Mouse (Mus musculus): ENCODE data around the gene Scn4a. TPM values are rescaled to one million over a fixed set of nuclear protein-coding genes. Genes with fewer than 3 reads are reported as not detected.

The Scn4a gene
- polyA plus RNA-seq, 1 experiment, result 1.1 TPM

- Histone ChIP-seq H3K36me3 (ENCODE audit: control insufficient read depth, insufficient read depth, low read length) (no peaks in the 10 kb centered on the region), H3K27ac (ENCODE audit: control insufficient read depth, insufficient read depth, low read depth, low read length) (no peak overlapping the region), H3K4me3 (ENCODE audit: control insufficient read depth, low read depth, low read length) (no peak overlapping the region), H3K4me1 (ENCODE audit: control insufficient read depth, insufficient read depth, low read length) (no peaks in the 10 kb centered on the region; the same call in 1 of the 2 replicates), H3K27me3 (ENCODE audit: control insufficient read depth, insufficient read depth, low read length) (no peaks in the 10 kb centered on the region)
- TF ChIP-seq CTCF (IDR thresholded peaks at IDR 0.05; ENCODE audit: control insufficient read depth, insufficient read depth, insufficient replicate concordance, low read depth, low read length) (no peak), POLR2A (IDR thresholded peaks at IDR 0.05; ENCODE audit: control insufficient read depth, low read depth, low read length) (no peak)
Measured at GRCm38 (mm10) chr11:106359350-106359749, 6.3 kb upstream of the Scn4a start.

- TF ChIP-seq POLR2A (IDR thresholded peaks at IDR 0.05; ENCODE audit: control insufficient read depth, low read depth, low read length), result no peak
- Histone ChIP-seq H3K27me3 (ENCODE audit: control insufficient read depth, insufficient read depth, low read length) (no peaks in the 10 kb centered on the region), H3K27ac (ENCODE audit: control insufficient read depth, insufficient read depth, low read depth, low read length) (no peak overlapping the region), H3K4me3 (ENCODE audit: control insufficient read depth, low read depth, low read length) (no peak overlapping the region), H3K4me1 (ENCODE audit: control insufficient read depth, insufficient read depth, low read length) (no peaks in the 10 kb centered on the region; the same call in 1 of the 2 replicates), H3K36me3 (ENCODE audit: control insufficient read depth, insufficient read depth, low read length) (no peaks in the 10 kb centered on the region)
Measured at GRCm38 (mm10) chr11:106355382-106356128, 2.5 kb upstream of the Scn4a start.

- no peaks in the 10 kb centered on the region for H3K36me3 ChIP-seq (ENCODE audit: control insufficient read depth, insufficient read depth, low read length)
- H3K27ac ChIP-seq (ENCODE audit: control insufficient read depth, insufficient read depth, low read depth, low read length), result no peak overlapping the region
- no peak for TF ChIP-seq CTCF (IDR thresholded peaks at IDR 0.05; ENCODE audit: control insufficient read depth, insufficient read depth, insufficient replicate concordance, low read depth, low read length)
- no peak overlapping the region for H3K4me3 ChIP-seq (ENCODE audit: control insufficient read depth, low read depth, low read length)
- H3K27me3 ChIP-seq (ENCODE audit: control insufficient read depth, insufficient read depth, low read length), result no peaks in the 10 kb centered on the region
- no peaks in the 10 kb centered on the region; the same call in 1 of the 2 replicates for H3K4me1 ChIP-seq (ENCODE audit: control insufficient read depth, insufficient read depth, low read length)
Measured at GRCm38 (mm10) chr11:106354181-106354580, 1.1 kb upstream of the Scn4a start.

- no peaks in the 10 kb centered on the region; the same call in 1 of the 2 replicates for H3K4me1 ChIP-seq (ENCODE audit: control insufficient read depth, insufficient read depth, low read length)
- H3K27ac ChIP-seq (ENCODE audit: control insufficient read depth, insufficient read depth, low read depth, low read length), result no peak overlapping the region
- no peaks in the 10 kb centered on the region for H3K36me3 ChIP-seq (ENCODE audit: control insufficient read depth, insufficient read depth, low read length)
- H3K4me3 ChIP-seq (ENCODE audit: control insufficient read depth, low read depth, low read length), result no peak overlapping the region
- TF ChIP-seq POLR2A (IDR thresholded peaks at IDR 0.05; ENCODE audit: control insufficient read depth, low read depth, low read length) (no peak), CTCF (IDR thresholded peaks at IDR 0.05; ENCODE audit: control insufficient read depth, insufficient read depth, insufficient replicate concordance, low read depth, low read length) (no peak)
- H3K27me3 ChIP-seq (ENCODE audit: control insufficient read depth, insufficient read depth, low read length), result no peaks in the 10 kb centered on the region
Measured at GRCm38 (mm10) chr11:106351941-106352340, 1.1 kb downstream of the Scn4a start.

- Histone ChIP-seq H3K27ac (ENCODE audit: control insufficient read depth, insufficient read depth, low read depth, low read length) (no peak overlapping the region), H3K36me3 (ENCODE audit: control insufficient read depth, insufficient read depth, low read length) (no peaks in the 10 kb centered on the region), H3K4me1 (ENCODE audit: control insufficient read depth, insufficient read depth, low read length) (no peaks in the 10 kb centered on the region; the same call in 1 of the 2 replicates), H3K27me3 (ENCODE audit: control insufficient read depth, insufficient read depth, low read length) (no peaks in the 10 kb centered on the region), H3K4me3 (ENCODE audit: control insufficient read depth, low read depth, low read length) (no peak overlapping the region)
- TF ChIP-seq POLR2A (IDR thresholded peaks at IDR 0.05; ENCODE audit: control insufficient read depth, low read depth, low read length) (no peak), CTCF (IDR thresholded peaks at IDR 0.05; ENCODE audit: control insufficient read depth, insufficient read depth, insufficient replicate concordance, low read depth, low read length) (no peak)
Measured at GRCm38 (mm10) chr11:106351253-106351652, 1.8 kb downstream of the Scn4a start.

GRCm38 (mm10) chr11:106350853-106351252 is 2.2 kb downstream of the Scn4a start:
- H3K27ac ChIP-seq (ENCODE audit: control insufficient read depth, insufficient read depth, low read depth, low read length), result no peak overlapping the region
- H3K4me1 ChIP-seq (ENCODE audit: control insufficient read depth, insufficient read depth, low read length), result no peaks in the 10 kb centered on the region; the same call in 1 of the 2 replicates
- H3K36me3 ChIP-seq (ENCODE audit: control insufficient read depth, insufficient read depth, low read length), result no peaks in the 10 kb centered on the region

GRCm38 (mm10) chr11:106349772-106350171 is 3.3 kb downstream of the Scn4a start:
- TF ChIP-seq POLR2A (IDR thresholded peaks at IDR 0.05; ENCODE audit: control insufficient read depth, low read depth, low read length) (no peak), CTCF (IDR thresholded peaks at IDR 0.05; ENCODE audit: control insufficient read depth, insufficient read depth, insufficient replicate concordance, low read depth, low read length) (no peak)

More at GRCm38 (mm10) chr11:106350853-106351252, 2.2 kb downstream of the Scn4a start:
- no peak for TF ChIP-seq CTCF (IDR thresholded peaks at IDR 0.05; ENCODE audit: control insufficient read depth, insufficient read depth, insufficient replicate concordance, low read depth, low read length)
- Histone ChIP-seq H3K27me3 (ENCODE audit: control insufficient read depth, insufficient read depth, low read length) (no peaks in the 10 kb centered on the region), H3K4me3 (ENCODE audit: control insufficient read depth, low read depth, low read length) (no peak overlapping the region)

More at GRCm38 (mm10) chr11:106349772-106350171, 3.3 kb downstream of the Scn4a start:
- Histone ChIP-seq H3K36me3 (ENCODE audit: control insufficient read depth, insufficient read depth, low read length) (no peaks in the 10 kb centered on the region), H3K4me1 (ENCODE audit: control insufficient read depth, insufficient read depth, low read length) (no peaks in the 10 kb centered on the region), H3K27me3 (ENCODE audit: control insufficient read depth, insufficient read depth, low read length) (no peaks in the 10 kb centered on the region), H3K27ac (ENCODE audit: control insufficient read depth, insufficient read depth, low read depth, low read length) (no peak overlapping the region), H3K4me3 (ENCODE audit: control insufficient read depth, low read depth, low read length) (no peak overlapping the region)
